Mouse (Mus musculus): ENCODE measurements around the gene Olfr969.
"Not testable (repeated sequence)": the region's sequence is repeated elsewhere in the genome, so short reads cannot be mapped to it uniquely, and the experiment has no call there.

Gene Olfr969

DNA sequence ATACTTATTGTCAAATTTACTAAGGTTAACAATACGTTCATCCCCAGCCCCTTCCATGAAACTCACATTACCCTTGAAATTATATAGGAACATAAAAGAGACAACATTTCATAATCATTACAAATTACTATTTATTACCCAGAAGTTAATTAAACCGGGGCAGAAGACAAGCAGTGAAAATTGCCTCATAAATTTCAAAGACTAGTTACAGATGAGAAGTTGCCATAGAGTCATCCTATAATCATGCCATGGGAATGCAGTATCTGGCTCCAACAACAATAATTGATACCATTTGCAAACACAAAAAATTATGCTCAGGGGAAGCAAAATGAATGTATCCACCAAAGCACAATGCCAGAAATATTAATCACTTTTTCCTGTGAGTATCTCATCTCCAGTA, at the start of gene Olfr969:
Olfr969 (plus strand) TSS at position 388 of the 400 bp plus-strand sequence.
- DNase-seq = no peak

GRCm38 (mm10) chr9:39745949-39746348, 44.8 kb upstream of the Olfr969 start, which contains the start of gene Olfr967:
Olfr967 (plus strand) TSS chr9:39746249.
- no peak for DNase-seq

- DNase-seq = no peak
Observed at GRCm38 (mm10) chr9:39746428-39746827, 44.3 kb upstream of the Olfr969 start.

GRCm38 (mm10) chr9:39783153-39783552, 7.6 kb upstream of the Olfr969 start, which contains the start of gene Olfr968:
Olfr968 (minus strand) TSS chr9:39783253.
- no peak for DNase-seq

- DNase-seq = no peak
Observed at GRCm38 (mm10) chr9:39808560-39808959, 17.8 kb downstream of the Olfr969 start, which contains the start of gene Olfr970. Olfr970 (plus strand) TSS chr9:39808860.

- not testable (repeated sequence) for DNase-seq
Observed at GRCm38 (mm10) chr9:39836576-39836975, 45.8 kb downstream of the Olfr969 start, which contains the start of gene Olfr971. Olfr971 (plus strand) TSS chr9:39836876.

All from right cerebral cortex, postnatal 14 days (tissue).